Comparison of ENCODE assay signal across 8 mouse cellular contexts in the genomic region with DNA sequence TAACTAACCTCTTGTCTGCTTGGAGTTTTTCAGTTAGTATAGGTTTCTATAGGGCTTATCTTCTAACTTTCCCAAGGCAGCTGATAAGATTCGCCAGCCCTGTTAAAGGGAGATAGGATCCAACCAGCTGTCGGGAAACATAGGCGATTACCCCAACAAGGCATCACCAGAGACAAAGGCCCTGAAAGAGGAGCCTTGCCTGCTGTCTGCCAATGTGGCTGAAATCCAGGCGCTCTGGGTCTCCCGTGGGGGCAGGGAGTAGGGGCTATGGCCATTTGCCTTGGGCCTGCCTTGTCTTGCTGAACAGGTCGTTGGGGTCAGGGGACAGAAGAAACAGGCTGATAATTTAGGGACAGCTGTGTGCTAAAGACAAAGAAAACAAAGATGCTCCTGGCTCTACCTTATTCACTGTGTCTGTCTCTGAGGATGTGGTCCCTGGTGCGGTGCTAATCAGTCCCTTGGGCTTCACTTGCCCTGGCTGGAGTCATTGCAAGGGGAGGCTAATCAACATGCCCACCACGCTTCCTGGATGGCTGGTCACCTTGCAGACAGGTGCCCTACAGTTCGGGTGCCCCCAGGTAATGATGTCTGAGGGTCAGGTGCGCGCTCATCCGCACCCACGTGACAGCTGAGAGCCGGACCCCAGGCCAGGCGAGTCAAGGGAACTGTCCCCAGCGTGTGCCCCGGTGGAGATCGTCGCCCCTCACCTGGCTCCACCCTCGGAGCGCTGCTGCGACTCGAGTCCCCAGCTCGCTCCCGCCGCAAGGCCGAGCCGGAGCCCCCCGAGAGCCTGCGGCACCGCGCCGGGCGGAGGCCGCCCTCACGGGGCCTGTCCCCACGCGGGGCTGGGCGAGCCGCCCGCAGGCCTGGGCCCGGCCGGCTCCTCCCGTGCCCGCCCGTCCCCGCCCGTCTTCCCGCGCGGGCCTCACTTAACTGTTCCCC. TPM values are rescaled to one million over a fixed set of nuclear protein-coding genes. Genes with fewer than 3 reads are reported as not detected.
DNase-seq lines count a peak whose midpoint lies in the region; ATAC-seq and TF ChIP-seq lines count a peak whose summit lies in the region.

No protein-coding gene starts in this region.

- peak overlapping the region; percentile 58 for H3K4me3 ChIP-seq in lung, adult 2 months (replicated peaks; ENCODE audit: extremely low read depth, low read depth, low read length)
- H3K4me3 ChIP-seq in forebrain, embryonic 14.5 days (ENCODE audit: low read depth, low read length), result peak overlapping the region; percentile 78
- peak overlapping the region; percentile 90 for H3K4me3 ChIP-seq in hindbrain, embryonic 12.5 days
- peak overlapping the region; percentile 80 for H3K4me3 ChIP-seq in midbrain, embryonic 16.5 days (ENCODE audit: low read depth, low read length)
- peak overlapping the region; percentile 75 for H3K4me3 ChIP-seq in stomach, embryonic 16.5 days (replicated peaks; ENCODE audit: low read length)

- H3K36me3 ChIP-seq in forebrain, embryonic 14.5 days (ENCODE audit: control insufficient read depth, insufficient read depth, low read length), result no peaks in the 10 kb centered on the region; the same call in 1 of the 2 replicates
- no peaks in the 10 kb centered on the region for H3K36me3 ChIP-seq in hindbrain, embryonic 12.5 days
- H3K36me3 ChIP-seq in midbrain, embryonic 16.5 days (ENCODE audit: control insufficient read depth, insufficient read depth, low read length), result no peaks in the 10 kb centered on the region
- H3K36me3 ChIP-seq in stomach, embryonic 16.5 days (ENCODE audit: control insufficient read depth, insufficient read depth, low read length), result no peaks in the 10 kb centered on the region

- peak overlapping the region; percentile 98 for H3K27ac ChIP-seq in forebrain, embryonic 14.5 days (ENCODE audit: low read depth, low read length)
- H3K27ac ChIP-seq in hindbrain, embryonic 12.5 days, result peak overlapping the region; percentile 100
- H3K27ac ChIP-seq in midbrain, embryonic 16.5 days (ENCODE audit: low read length), result peak overlapping the region; percentile 98
- H3K27ac ChIP-seq in stomach, embryonic 16.5 days (ENCODE audit: low read length), result peak overlapping the region; percentile 86

- H3K9me3 ChIP-seq in forebrain, embryonic 14.5 days (replicated peaks; ENCODE audit: control insufficient read depth, low read length), result no peaks in the 10 kb centered on the region; the same call in 1 of the 2 replicates
- no peaks in the 10 kb centered on the region for H3K9me3 ChIP-seq in hindbrain, embryonic 12.5 days (replicated peaks)
- no peaks in the 10 kb centered on the region; the same call in 1 of the 2 replicates for H3K9me3 ChIP-seq in midbrain, embryonic 16.5 days (replicated peaks; ENCODE audit: control insufficient read depth, low read length, poor library complexity, severe bottlenecking)
- H3K9me3 ChIP-seq in stomach, embryonic 16.5 days (replicated peaks; ENCODE audit: control insufficient read depth, low read length), result no peaks in the 10 kb centered on the region; the same call in 1 of the 2 replicates

- H3K4me2 ChIP-seq in forebrain, embryonic 14.5 days (ENCODE audit: low read length), result peak overlapping the region; percentile 93
- H3K4me2 ChIP-seq in hindbrain, embryonic 12.5 days (replicated peaks), result peak overlapping the region; percentile 88
- H3K4me2 ChIP-seq in midbrain, embryonic 16.5 days (ENCODE audit: low read length), result peak overlapping the region; percentile 96
- H3K4me2 ChIP-seq in stomach, embryonic 16.5 days (ENCODE audit: low read depth, low read length), result peak overlapping the region; percentile 84

- intact Hi-C loops in left cerebral cortex, postnatal 4 days (cut with DNase I), result no loop called here

- DNase-seq in lung, adult 2 months, result peak; percentile 56
- DNase-seq in lung, postnatal 36 days, result no peak
- peak; percentile 68 for DNase-seq in cerebellum, adult 11-12 months
- DNase-seq in forebrain, embryonic 14.5 days (ENCODE audit: low spot score), result peak; percentile 78
- peak; percentile 87 for DNase-seq in left cerebral cortex, postnatal 4 days

- no peak for TF ChIP-seq CTCF in lung, adult 2 months (IDR thresholded peaks at IDR 0.05; ENCODE audit: insufficient read depth, low read length)

- peak overlapping the region; percentile 100 for H3K9ac ChIP-seq in forebrain, embryonic 14.5 days (ENCODE audit: low read length)
- H3K9ac ChIP-seq in hindbrain, embryonic 12.5 days, result peak overlapping the region; percentile 99
- H3K9ac ChIP-seq in midbrain, embryonic 16.5 days (ENCODE audit: low read depth, low read length), result peak overlapping the region; percentile 100
- peak overlapping the region; percentile 98 for H3K9ac ChIP-seq in stomach, embryonic 16.5 days (ENCODE audit: low read length)

- peaks cover 11% of the 10 kb centered on the region for H3K4me1 ChIP-seq in lung, adult 2 months (ENCODE audit: control insufficient read depth, insufficient read depth, low read length)
- H3K4me1 ChIP-seq in forebrain, embryonic 14.5 days (ENCODE audit: control insufficient read depth, insufficient read depth, low read length), result peaks cover 26% of the 10 kb centered on the region
- peaks cover 40% of the 10 kb centered on the region for H3K4me1 ChIP-seq in hindbrain, embryonic 12.5 days
- peaks cover 32% of the 10 kb centered on the region for H3K4me1 ChIP-seq in midbrain, embryonic 16.5 days (ENCODE audit: control insufficient read depth, insufficient read depth, low read length)
- H3K4me1 ChIP-seq in stomach, embryonic 16.5 days (ENCODE audit: control insufficient read depth, insufficient read depth, low read length), result peaks cover 25% of the 10 kb centered on the region

- H3K27me3 ChIP-seq in forebrain, embryonic 14.5 days (replicated peaks; ENCODE audit: control insufficient read depth, insufficient read depth, low read length), result no peaks in the 10 kb centered on the region
- H3K27me3 ChIP-seq in hindbrain, embryonic 12.5 days, result no peaks in the 10 kb centered on the region
- H3K27me3 ChIP-seq in midbrain, embryonic 16.5 days (ENCODE audit: control insufficient read depth, insufficient read depth, low read depth, low read length), result no peaks in the 10 kb centered on the region
- no peaks in the 10 kb centered on the region for H3K27me3 ChIP-seq in stomach, embryonic 16.5 days (ENCODE audit: control insufficient read depth, insufficient read depth, low read length)

- peak; percentile 69 for ATAC-seq in forebrain, embryonic 14.5 days
- ATAC-seq in hindbrain, embryonic 12.5 days (ENCODE audit: low FRiP score), result peak; percentile 62
- peak; percentile 71 for ATAC-seq in midbrain, embryonic 16.5 days
- ATAC-seq in stomach, embryonic 16.5 days (ENCODE audit: insufficient read depth, low FRiP score), result peak; percentile 72

- 0 out of 2 replicates have a peak, but pooled peaks have one; percentile 5 for TF ChIP-seq POLR2A in lung, adult 2 months (IDR thresholded peaks at IDR 0.05; ENCODE audit: borderline replicate concordance, extremely low read depth, low read depth, low read length)

- WGBS in lung, adult 2 months, result 4% methylated on average over 47 of the region's 51 CpGs
- WGBS in forebrain, embryonic 14.5 days, result 2% methylated on average over 39 of the region's 51 CpGs
- WGBS in hindbrain, embryonic 12.5 days, result 3% methylated on average over 42 of the region's 51 CpGs
- WGBS in midbrain, embryonic 16.5 days, result under 1% methylated on average over 40 of the region's 51 CpGs
- 1% methylated on average over 50 of the region's 51 CpGs for WGBS in stomach, embryonic 16.5 days

RNA-seq across cellular contexts. Expression of a gene that starts 1.1 kb away (rescaled TPM):
- 47.0 and 49.9 TPM in 2 replicates for polyA plus RNA-seq in lung, adult 2 months (2012; rRNA removed)
- 49.5 and 52.2 TPM in 2 replicates for polyA plus RNA-seq in forebrain, embryonic 14.5 days (2014; fragmentation: Nextera tagmentation; extraction: Ambion mirVana)
- polyA plus RNA-seq in hindbrain, embryonic 12.5 days (2016; fragmentation: Nextera tagmentation; extraction: Ambion mirVana), result 58.9 and 61.5 TPM in 2 replicates
- 100 to 1,000 TPM; 142 to 149 TPM for total RNA-seq in left cerebral cortex, postnatal 4 days (2021)
- polyA plus RNA-seq in midbrain, embryonic 16.5 days (2015; fragmentation: Nextera tagmentation; extraction: Ambion mirVana), result 56.9 and 70.2 TPM in 2 replicates
- polyA plus RNA-seq in stomach, embryonic 16.5 days (2015; fragmentation: Nextera tagmentation; extraction: Ambion mirVana), result 8.5 and 11.9 TPM in 2 replicates
